Mouse (Mus musculus) adrenal gland, postnatal 10 days (tissue): ENCODE data around the gene Dscaml1. TPM values are rescaled to one million over a fixed set of nuclear protein-coding genes. Genes with fewer than 3 reads are reported as not detected.
A peak's percentile ranks its signal among the peaks of the same experiment; 100 is the strongest.

Experiments used
- DNase-seq: peaks from one replicate; pipeline ENCODE4 v3.0.0; 2021; ENCODE audit warnings: mixed read lengths
- total RNA-seq, 2 experiments: library from RNA; stranded (reverse); gene quantifications; 2 replicates each; pipeline ENCODE4 v1.2.3; 2021

Gene Dscaml1
- total RNA-seq, 2 experiments from 2014 or later: 0.33 to 1.1 TPM

- no peak for DNase-seq
Measured at GRCm38 (mm10) chr9:45454889-45455610, 28.6 kb downstream of the Dscaml1 start.

GRCm38 (mm10) chr9:45457200-45457599 is 30.8 kb downstream of the Dscaml1 start:
- no peak for DNase-seq

- no peak for DNase-seq
Measured at GRCm38 (mm10) chr9:45458363-45458762, 31.9 kb downstream of the Dscaml1 start.

- DNase-seq: no peak
Measured at GRCm38 (mm10) chr9:45465396-45466019, 39.1 kb downstream of the Dscaml1 start.

GRCm38 (mm10) chr9:45468235-45468634 is 41.8 kb downstream of the Dscaml1 start:
- DNase-seq: no peak

- DNase-seq: no peak
Measured at GRCm38 (mm10) chr9:45470746-45471471, 44.5 kb downstream of the Dscaml1 start.

GRCm38 (mm10) chr9:45471691-45472090 is 45.3 kb downstream of the Dscaml1 start:
- no peak for DNase-seq

- no peak for DNase-seq
Measured at GRCm38 (mm10) chr9:45474874-45475273, 48.4 kb downstream of the Dscaml1 start.

- DNase-seq: no peak
Measured at GRCm38 (mm10) chr9:45480936-45481335, 54.5 kb downstream of the Dscaml1 start.

GRCm38 (mm10) chr9:45486665-45487074 is 60.2 kb downstream of the Dscaml1 start:
- DNase-seq: no peak

- no peak for DNase-seq
Measured at GRCm38 (mm10) chr9:45487179-45487801, 60.9 kb downstream of the Dscaml1 start.

GRCm38 (mm10) chr9:45490899-45491298 is 64.5 kb downstream of the Dscaml1 start:
- DNase-seq: no peak

- DNase-seq: no peak
Measured at GRCm38 (mm10) chr9:45494889-45495288, 68.5 kb downstream of the Dscaml1 start.

GRCm38 (mm10) chr9:45496340-45496739 is 69.9 kb downstream of the Dscaml1 start:
- DNase-seq: no peak

- DNase-seq: no peak
Measured at GRCm38 (mm10) chr9:45496944-45497343, 70.5 kb downstream of the Dscaml1 start.

- peak; percentile 26 for DNase-seq
Measured at GRCm38 (mm10) chr9:45499267-45499666, 72.8 kb downstream of the Dscaml1 start.

- DNase-seq: no peak
Measured at GRCm38 (mm10) chr9:45500071-45500595, 73.7 kb downstream of the Dscaml1 start.

GRCm38 (mm10) chr9:45501295-45501927 is 75.0 kb downstream of the Dscaml1 start:
- no peak for DNase-seq

- no peak for DNase-seq
Measured at GRCm38 (mm10) chr9:45501963-45502641, 75.7 kb downstream of the Dscaml1 start.

- DNase-seq: no peak
Measured at GRCm38 (mm10) chr9:45504977-45505376, 78.5 kb downstream of the Dscaml1 start.

- DNase-seq: no peak
Measured at GRCm38 (mm10) chr9:45505487-45505939, 79.1 kb downstream of the Dscaml1 start.
